Mouse (Mus musculus) forebrain, embryonic 13.5 days (tissue): ENCODE data around the gene Tlx2. TPM values are rescaled to one million over a fixed set of nuclear protein-coding genes. Genes with fewer than 3 reads are reported as not detected.

Experiments used
- ATAC-seq: fragments of 200-750 bp; cut with Nextera tagmentation; 2 replicates; pipeline ENCODE4 v1.8.0; 2017
- H3K27ac ChIP-seq: fragments of 300-500 bp; sonication (generic); 2 replicates; pipeline ENCODE4 v1.5.1; 2015; ENCODE audit warnings: inconsistent platforms, mild to moderate bottlenecking, moderate library complexity
- H3K27me3 ChIP-seq: fragments of 300-500 bp; sonication (generic); 2 replicates; pipeline ENCODE4 v1.6.1; 2015; ENCODE audit warnings: mild to moderate bottlenecking, inconsistent platforms
- H3K36me3 ChIP-seq: fragments of 300-500 bp; sonication (generic); 2 replicates; pipeline ENCODE4 v1.6.1; 2015; ENCODE audit warnings: mild to moderate bottlenecking, inconsistent platforms; ENCODE audit not compliant: poor library complexity, severe bottlenecking
- H3K4me1 ChIP-seq: fragments of 300-500 bp; sonication (generic); 2 replicates; pipeline ENCODE4 v1.6.1; 2015; ENCODE audit warnings: inconsistent platforms
- H3K4me2 ChIP-seq: fragments of 300-500 bp; sonication (generic); 2 replicates; pipeline ENCODE4 v1.6.1; 2015; ENCODE audit warnings: inconsistent platforms, mild to moderate bottlenecking, moderate library complexity
- H3K4me3 ChIP-seq: fragments of 300-500 bp; sonication (generic); 2 replicates; pipeline ENCODE4 v1.5.1; 2015; ENCODE audit warnings: mild to moderate bottlenecking, inconsistent platforms
- H3K9ac ChIP-seq: fragments of 300-500 bp; sonication (generic); 2 replicates; pipeline ENCODE4 v1.6.1; 2015; ENCODE audit warnings: mild to moderate bottlenecking, inconsistent platforms
- H3K9me3 ChIP-seq: fragments of 300-500 bp; sonication (generic); replicated peaks from 2 replicates; pipeline ENCODE4 v1.6.1; 2016; ENCODE audit warnings: inconsistent platforms
- WGBS: fragments of 180-500 bp; shearing (Covaris S2); methylation state at CpG from one replicate; pipeline ENCODE4 v1.1.7; 2015; 5-methylcytosine and 5-hydroxymethylcytosine counted together
- polyA plus RNA-seq: library from polyadenylated mRNA; unstranded; fragments of >200 nt; fragmentation: Nextera tagmentation; extraction: Ambion mirVana; gene quantifications from 2 replicates; pipeline ENCODE4 v1.2.1, GENCODE M21; 2015

The Tlx2 gene
- polyA plus RNA-seq: not detected in 2 replicates

- no peaks in the 10 kb centered on the region for H3K36me3 ChIP-seq
- H3K27me3 ChIP-seq: peaks cover 100% of the 10 kb centered on the region
- H3K4me3 ChIP-seq: peak within 1 kb of the TSS; percentile 23
- peak within 1 kb of the TSS; percentile 33 for H3K4me2 ChIP-seq
- no peaks in the 10 kb centered on the region for H3K9me3 ChIP-seq
- no peak within 1 kb of the TSS for H3K9ac ChIP-seq
- 0% methylated on average over 9 of the region's 10 CpGs for WGBS
- H3K4me1 ChIP-seq: peaks cover 28% of the 10 kb centered on the region
- ATAC-seq: no peak
- H3K27ac ChIP-seq: no peak within 1 kb of the TSS
Measured at GRCm38 (mm10) chr6:83070247-83070310, at the start of gene Tlx2. Gene Tlx2, minus strand, starts transcription at chr6:83070293.

- Histone ChIP-seq H3K4me3 (peak overlapping the region; percentile 79), H3K4me1 (peaks cover 81% of the 10 kb centered on the region), H3K9me3 (no peaks in the 10 kb centered on the region), H3K36me3 (peaks cover 32% of the 10 kb centered on the region), H3K9ac (peak overlapping the region; percentile 95), H3K4me2 (peak overlapping the region; percentile 96), H3K27me3 (no peaks in the 10 kb centered on the region), H3K27ac (no peak overlapping the region; the same call in 1 of the 2 replicates)
- ATAC-seq: no peak
- 79% methylated on average over 7 of the region's 7 CpGs for WGBS
Measured at GRCm38 (mm10) chr6:83119734-83120051, 49.6 kb upstream of the Tlx2 start.

GRCm38 (mm10) chr6:83118825-83119733 is 49.0 kb upstream of the Tlx2 start:
- H3K4me1 ChIP-seq: peaks cover 80% of the 10 kb centered on the region
- peak overlapping the region; percentile 25; the same call in 1 of the 2 replicates for H3K27ac ChIP-seq
- no peaks in the 10 kb centered on the region for H3K9me3 ChIP-seq
- no peaks in the 10 kb centered on the region for H3K27me3 ChIP-seq
- no peak for ATAC-seq
- peak overlapping the region; percentile 95; the same call in 1 of the 2 replicates for H3K9ac ChIP-seq
- WGBS: 84% methylated on average over 14 of the region's 14 CpGs
- H3K4me3 ChIP-seq: peak overlapping the region; percentile 79
- H3K36me3 ChIP-seq: peaks cover 32% of the 10 kb centered on the region
- H3K4me2 ChIP-seq: peak overlapping the region; percentile 96

GRCm38 (mm10) chr6:83118369-83118768 is 48.3 kb upstream of the Tlx2 start:
- Histone ChIP-seq H3K27ac (peak overlapping the region; percentile 35; the same call in 1 of the 2 replicates), H3K4me1 (peaks cover 72% of the 10 kb centered on the region), H3K4me2 (no peak overlapping the region), H3K36me3 (peaks cover 32% of the 10 kb centered on the region), H3K27me3 (no peaks in the 10 kb centered on the region), H3K9me3 (no peaks in the 10 kb centered on the region), H3K9ac (no peak overlapping the region), H3K4me3 (no peak overlapping the region)
- no peak for ATAC-seq
- WGBS: 85% methylated on average over 11 of the region's 11 CpGs

GRCm38 (mm10) chr6:83117616-83118015 is 47.5 kb upstream of the Tlx2 start:
- no peak overlapping the region for H3K9ac ChIP-seq
- H3K27ac ChIP-seq: peak overlapping the region; percentile 35; the same call in 1 of the 2 replicates
- H3K36me3 ChIP-seq: peaks cover 32% of the 10 kb centered on the region
- no peak overlapping the region for H3K4me2 ChIP-seq
- 88% methylated on average over 13 of the region's 13 CpGs for WGBS
- no peak overlapping the region for H3K4me3 ChIP-seq
- ATAC-seq: no peak
- no peaks in the 10 kb centered on the region for H3K27me3 ChIP-seq
- H3K4me1 ChIP-seq: peaks cover 65% of the 10 kb centered on the region
- no peaks in the 10 kb centered on the region for H3K9me3 ChIP-seq

- no peak for ATAC-seq
- peak overlapping the region; percentile 95 for H3K9ac ChIP-seq
- peak overlapping the region; percentile 99 for H3K4me2 ChIP-seq
- H3K4me3 ChIP-seq: peak overlapping the region; percentile 89; the same call in 1 of the 2 replicates
- no peaks in the 10 kb centered on the region for H3K27me3 ChIP-seq
- peaks cover 60% of the 10 kb centered on the region for H3K4me1 ChIP-seq
- 90% methylated on average over 4 of the region's 4 CpGs for WGBS
- H3K27ac ChIP-seq: no peak overlapping the region
- peaks cover 32% of the 10 kb centered on the region for H3K36me3 ChIP-seq
- H3K9me3 ChIP-seq: no peaks in the 10 kb centered on the region
Measured at GRCm38 (mm10) chr6:83117165-83117438, 47.0 kb upstream of the Tlx2 start.

- WGBS: 77% methylated on average over 11 of the region's 11 CpGs
- H3K9me3 ChIP-seq: no peaks in the 10 kb centered on the region
- peak overlapping the region; percentile 89 for H3K4me3 ChIP-seq
- no peaks in the 10 kb centered on the region for H3K27me3 ChIP-seq
- peaks cover 32% of the 10 kb centered on the region for H3K36me3 ChIP-seq
- peak overlapping the region; percentile 99 for H3K4me2 ChIP-seq
- peak overlapping the region; percentile 95 for H3K9ac ChIP-seq
- H3K4me1 ChIP-seq: peaks cover 56% of the 10 kb centered on the region
- ATAC-seq: no peak
- H3K27ac ChIP-seq: no peak overlapping the region
Measured at GRCm38 (mm10) chr6:83116373-83117164, 46.5 kb upstream of the Tlx2 start.

GRCm38 (mm10) chr6:83115682-83116372 is 45.7 kb upstream of the Tlx2 start:
- peaks cover 34% of the 10 kb centered on the region for H3K36me3 ChIP-seq
- 1% methylated on average over 36 of the region's 48 CpGs for WGBS
- peak; percentile 67 for ATAC-seq
- peaks cover 56% of the 10 kb centered on the region for H3K4me1 ChIP-seq
- H3K27ac ChIP-seq: peak overlapping the region; percentile 74
- H3K4me2 ChIP-seq: peak overlapping the region; percentile 99
- H3K9me3 ChIP-seq: no peaks in the 10 kb centered on the region
- H3K27me3 ChIP-seq: no peaks in the 10 kb centered on the region
- peak overlapping the region; percentile 89 for H3K4me3 ChIP-seq
- peak overlapping the region; percentile 95 for H3K9ac ChIP-seq

DNA sequence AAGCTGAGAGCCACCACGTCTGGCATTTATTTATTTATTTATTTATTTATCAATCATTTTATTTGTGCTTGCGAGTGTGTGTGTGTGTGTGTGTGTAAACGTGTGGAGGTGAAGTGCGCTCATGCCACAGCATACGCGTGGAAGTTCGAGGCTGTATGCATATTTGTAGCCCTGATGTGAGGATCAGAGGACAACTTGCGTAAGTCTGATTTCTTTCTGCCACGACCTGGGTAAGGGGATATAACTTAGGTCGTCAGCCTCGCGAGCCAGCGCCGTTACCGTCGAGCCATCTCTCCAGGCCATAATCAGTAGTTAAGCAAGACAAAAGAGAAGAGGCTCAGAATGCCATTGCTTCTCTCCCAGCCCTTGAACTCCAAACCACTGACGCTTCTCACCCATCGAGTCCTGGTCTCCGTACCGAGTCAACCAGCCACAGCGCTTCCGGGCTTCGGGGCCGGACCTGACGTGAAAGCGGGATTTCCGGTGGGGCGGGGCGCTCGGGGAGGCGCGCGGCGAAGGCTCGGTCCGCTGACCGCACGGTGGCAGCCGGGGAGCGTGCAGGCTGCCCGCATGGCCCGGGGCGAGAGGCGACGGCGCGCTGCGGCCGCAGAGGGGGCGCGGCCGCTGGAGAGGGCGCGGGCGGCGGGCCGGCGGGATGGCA is 45.0 kb upstream of the Tlx2 start, which contains the start of gene Mogs:
Gene Mogs (plus strand): TSS at position 486 of the 661 bp plus-strand sequence.
- H3K27ac ChIP-seq: peak within 1 kb of the TSS; percentile 74
- H3K4me2 ChIP-seq: peak within 1 kb of the TSS; percentile 99
- H3K4me1 ChIP-seq: peaks cover 54% of the 10 kb centered on the region
- no peaks in the 10 kb centered on the region for H3K9me3 ChIP-seq
- ATAC-seq: peak; percentile 90
- peak within 1 kb of the TSS; percentile 89 for H3K4me3 ChIP-seq
- H3K27me3 ChIP-seq: no peaks in the 10 kb centered on the region
- H3K9ac ChIP-seq: peak within 1 kb of the TSS; percentile 95
- WGBS: 1% methylated on average over 43 of the region's 58 CpGs
- H3K36me3 ChIP-seq: peaks cover 36% of the 10 kb centered on the region

DNA sequence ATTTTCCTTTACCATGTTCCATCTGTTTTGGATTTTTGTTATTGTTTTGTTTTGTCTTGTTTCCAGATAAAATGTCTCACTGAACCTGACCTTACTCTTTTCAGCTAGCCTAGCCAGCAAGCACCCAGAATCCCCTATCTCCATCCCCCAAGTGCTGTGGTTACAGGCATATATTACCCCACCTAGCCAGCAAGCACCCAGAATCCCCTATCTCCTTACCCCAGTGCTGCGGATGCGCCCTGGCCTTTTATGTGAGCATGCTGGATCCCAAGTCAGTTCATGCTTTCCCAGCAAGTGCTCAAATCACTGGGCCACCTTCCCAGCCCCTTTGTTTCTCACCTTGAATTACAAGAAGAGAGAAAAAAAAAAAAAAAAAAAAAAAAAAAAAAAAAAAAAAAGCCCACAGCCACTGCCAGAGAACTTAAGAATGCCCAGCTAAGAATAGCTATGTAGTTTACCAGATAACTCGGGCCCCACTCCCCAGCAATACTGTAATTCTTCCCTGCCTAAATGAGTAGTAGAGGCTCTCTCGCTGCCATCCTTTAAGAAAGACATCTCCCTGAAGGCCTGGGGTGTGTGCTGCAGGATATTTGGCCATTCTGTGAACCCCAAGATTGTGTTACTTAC is 41.5 kb upstream of the Tlx2 start:
- WGBS: 88% methylated on average over 4 of the region's 4 CpGs
- H3K4me3 ChIP-seq: no peak overlapping the region

More for the DNA sequence above, 41.5 kb upstream of the Tlx2 start:
- Histone ChIP-seq H3K36me3 (peaks cover 8% of the 10 kb centered on the region; the same call in 1 of the 2 replicates), H3K9me3 (no peaks in the 10 kb centered on the region), H3K4me1 (peaks cover 45% of the 10 kb centered on the region), H3K27me3 (no peaks in the 10 kb centered on the region), H3K27ac (no peak overlapping the region), H3K4me2 (no peak overlapping the region), H3K9ac (no peak overlapping the region)
- no peak for ATAC-seq
